Mouse (Mus musculus): ENCODE results near the gene Fbxw5. TPM values are rescaled to one million over a fixed set of nuclear protein-coding genes. Genes with fewer than 3 reads are reported as not detected.
A peak's percentile ranks its signal among the peaks of the same experiment; 100 is the strongest.

Gene Fbxw5
- polyA plus RNA-seq (2015; fragmentation: Nextera tagmentation; extraction: Ambion mirVana) = 105 and 115 TPM in 2 replicates

- Histone ChIP-seq H3K36me3 (ENCODE audit: insufficient read depth, low read length) (peaks cover 24% of the 10 kb centered on the region), H3K27me3 (ENCODE audit: insufficient read depth, low read length) (no peaks in the 10 kb centered on the region), H3K4me2 (replicated peaks; ENCODE audit: low read depth, low read length) (peak within 1 kb of the TSS; percentile 94), H3K4me3 (ENCODE audit: low read length) (peak within 1 kb of the TSS; percentile 87), H3K27ac (ENCODE audit: low read length) (peak within 1 kb of the TSS; percentile 86), H3K4me1 (ENCODE audit: insufficient read depth, low read length) (peaks cover 14% of the 10 kb centered on the region), H3K9me3 (ENCODE audit: low read length) (no peaks in the 10 kb centered on the region), H3K9ac (replicated peaks; ENCODE audit: low read length) (peak within 1 kb of the TSS; percentile 98)
- under 1% methylated on average over 44 of the region's 44 CpGs for WGBS
- ATAC-seq (ENCODE audit: low FRiP score, low TSS enrichment) = peak; percentile 84
Measured at GRCm38 (mm10) chr2:25500576-25501405, at the start of gene Fbxw5. Gene Fbxw5 (plus strand): TSS chr2:25500750.

- no peak overlapping the region for H3K4me2 ChIP-seq (replicated peaks; ENCODE audit: low read depth, low read length)
- no peak for ATAC-seq (ENCODE audit: low FRiP score, low TSS enrichment)
Measured at GRCm38 (mm10) chr2:25450853-25451647, 49.5 kb upstream of the Fbxw5 start.

GRCm38 (mm10) chr2:25452951-25453350 is 47.6 kb upstream of the Fbxw5 start:
- H3K9ac ChIP-seq (replicated peaks; ENCODE audit: low read length) = no peak overlapping the region
- H3K27ac ChIP-seq (ENCODE audit: low read length) = no peak overlapping the region
- H3K4me3 ChIP-seq (ENCODE audit: low read length) = no peak overlapping the region
- WGBS = 41% methylated on average over 1 of the region's 1 CpGs
- H3K4me2 ChIP-seq (replicated peaks; ENCODE audit: low read depth, low read length) = no peak overlapping the region
- ATAC-seq (ENCODE audit: low FRiP score, low TSS enrichment) = no peak
- no peaks in the 10 kb centered on the region for H3K36me3 ChIP-seq (ENCODE audit: insufficient read depth, low read length)
- H3K4me1 ChIP-seq (ENCODE audit: insufficient read depth, low read length) = no peaks in the 10 kb centered on the region
- H3K27me3 ChIP-seq (ENCODE audit: insufficient read depth, low read length) = no peaks in the 10 kb centered on the region
- no peaks in the 10 kb centered on the region for H3K9me3 ChIP-seq (ENCODE audit: low read length)

More at GRCm38 (mm10) chr2:25450853-25451647, 49.5 kb upstream of the Fbxw5 start:
- Histone ChIP-seq H3K4me1 (ENCODE audit: insufficient read depth, low read length) (no peaks in the 10 kb centered on the region), H3K27ac (ENCODE audit: low read length) (no peak overlapping the region), H3K36me3 (ENCODE audit: insufficient read depth, low read length) (no peaks in the 10 kb centered on the region), H3K4me3 (ENCODE audit: low read length) (no peak overlapping the region), H3K27me3 (ENCODE audit: insufficient read depth, low read length) (no peaks in the 10 kb centered on the region), H3K9me3 (ENCODE audit: low read length) (no peaks in the 10 kb centered on the region), H3K9ac (replicated peaks; ENCODE audit: low read length) (no peak overlapping the region)
- WGBS = 76% methylated on average over 8 of the region's 8 CpGs

GRCm38 (mm10) chr2:25456205-25456953 is 44.2 kb upstream of the Fbxw5 start, which contains the start of gene Clic3:
Gene Clic3 (plus strand): TSS chr2:25456838.
- Histone ChIP-seq H3K9ac (replicated peaks; ENCODE audit: low read length) (peak within 1 kb of the TSS; percentile 11; the same call in 1 of the 2 replicates), H3K27me3 (ENCODE audit: insufficient read depth, low read length) (no peaks in the 10 kb centered on the region), H3K4me2 (replicated peaks; ENCODE audit: low read depth, low read length) (no peak within 1 kb of the TSS), H3K36me3 (ENCODE audit: insufficient read depth, low read length) (no peaks in the 10 kb centered on the region), H3K27ac (ENCODE audit: low read length) (no peak within 1 kb of the TSS), H3K9me3 (ENCODE audit: low read length) (no peaks in the 10 kb centered on the region), H3K4me3 (ENCODE audit: low read length) (no peak within 1 kb of the TSS), H3K4me1 (ENCODE audit: insufficient read depth, low read length) (peaks cover 11% of the 10 kb centered on the region)
- WGBS = 64% methylated on average over 14 of the region's 14 CpGs
- ATAC-seq (ENCODE audit: low FRiP score, low TSS enrichment) = no peak

- Histone ChIP-seq H3K36me3 (ENCODE audit: insufficient read depth, low read length) (no peaks in the 10 kb centered on the region), H3K4me3 (ENCODE audit: low read length) (no peak overlapping the region)
Measured at GRCm38 (mm10) chr2:25457022-25457896, 43.3 kb upstream of the Fbxw5 start.

GRCm38 (mm10) chr2:25458911-25459310 is 41.6 kb upstream of the Fbxw5 start:
- Histone ChIP-seq H3K27me3 (ENCODE audit: insufficient read depth, low read length) (no peaks in the 10 kb centered on the region), H3K27ac (ENCODE audit: low read length) (no peak overlapping the region), H3K36me3 (ENCODE audit: insufficient read depth, low read length) (no peaks in the 10 kb centered on the region), H3K4me2 (replicated peaks; ENCODE audit: low read depth, low read length) (no peak overlapping the region), H3K4me1 (ENCODE audit: insufficient read depth, low read length) (peaks cover 13% of the 10 kb centered on the region), H3K4me3 (ENCODE audit: low read length) (no peak overlapping the region), H3K9ac (replicated peaks; ENCODE audit: low read length) (no peak overlapping the region), H3K9me3 (ENCODE audit: low read length) (no peaks in the 10 kb centered on the region)
- 73% methylated on average over 5 of the region's 5 CpGs for WGBS
- no peak for ATAC-seq (ENCODE audit: low FRiP score, low TSS enrichment)

More at GRCm38 (mm10) chr2:25457022-25457896, 43.3 kb upstream of the Fbxw5 start:
- H3K9ac ChIP-seq (replicated peaks; ENCODE audit: low read length) = no peak overlapping the region
- H3K27me3 ChIP-seq (ENCODE audit: insufficient read depth, low read length) = no peaks in the 10 kb centered on the region
- ATAC-seq (ENCODE audit: low FRiP score, low TSS enrichment) = no peak
- H3K27ac ChIP-seq (ENCODE audit: low read length) = no peak overlapping the region
- 82% methylated on average over 9 of the region's 9 CpGs for WGBS
- H3K9me3 ChIP-seq (ENCODE audit: low read length) = no peaks in the 10 kb centered on the region
- no peak overlapping the region for H3K4me2 ChIP-seq (replicated peaks; ENCODE audit: low read depth, low read length)
- H3K4me1 ChIP-seq (ENCODE audit: insufficient read depth, low read length) = peaks cover 13% of the 10 kb centered on the region

GRCm38 (mm10) chr2:25460135-25460534 is 40.4 kb upstream of the Fbxw5 start:
- Histone ChIP-seq H3K9me3 (ENCODE audit: low read length) (no peaks in the 10 kb centered on the region), H3K4me2 (replicated peaks; ENCODE audit: low read depth, low read length) (peak overlapping the region; percentile 87), H3K36me3 (ENCODE audit: insufficient read depth, low read length) (no peaks in the 10 kb centered on the region), H3K27me3 (ENCODE audit: insufficient read depth, low read length) (no peaks in the 10 kb centered on the region), H3K4me1 (ENCODE audit: insufficient read depth, low read length) (peaks cover 13% of the 10 kb centered on the region), H3K9ac (replicated peaks; ENCODE audit: low read length) (peak overlapping the region; percentile 85), H3K27ac (ENCODE audit: low read length) (peak overlapping the region; percentile 90), H3K4me3 (ENCODE audit: low read length) (peak overlapping the region; percentile 85)
- 33% methylated on average over 5 of the region's 5 CpGs for WGBS
- ATAC-seq (ENCODE audit: low FRiP score, low TSS enrichment) = peak; percentile 4; the same call in 1 of the 2 replicates

GRCm38 (mm10) chr2:25460551-25461309 is 39.8 kb upstream of the Fbxw5 start, which contains the start of gene Paxx:
Gene Paxx (minus strand): TSS chr2:25461094.
- peak; percentile 94 for ATAC-seq (ENCODE audit: low FRiP score, low TSS enrichment)
- peak within 1 kb of the TSS; percentile 85 for H3K9ac ChIP-seq (replicated peaks; ENCODE audit: low read length)
- H3K4me1 ChIP-seq (ENCODE audit: insufficient read depth, low read length) = peaks cover 15% of the 10 kb centered on the region
- H3K4me3 ChIP-seq (ENCODE audit: low read length) = peak within 1 kb of the TSS; percentile 85
- WGBS = under 1% methylated on average over 48 of the region's 48 CpGs
- no peaks in the 10 kb centered on the region for H3K9me3 ChIP-seq (ENCODE audit: low read length)
- peak within 1 kb of the TSS; percentile 90 for H3K27ac ChIP-seq (ENCODE audit: low read length)
- H3K4me2 ChIP-seq (replicated peaks; ENCODE audit: low read depth, low read length) = peak within 1 kb of the TSS; percentile 87
- no peaks in the 10 kb centered on the region for H3K36me3 ChIP-seq (ENCODE audit: insufficient read depth, low read length)
- no peaks in the 10 kb centered on the region for H3K27me3 ChIP-seq (ENCODE audit: insufficient read depth, low read length)
